Mouse (Mus musculus) activated CD4-positive, CD25-positive, alpha-beta regulatory T cell, adult 4 months (primary cell): ENCODE results near the gene Tmem45b. TPM values are rescaled to one million over a fixed set of nuclear protein-coding genes. Genes with fewer than 3 reads are reported as not detected.
"Not testable (repeated sequence)": the region's sequence is repeated elsewhere in the genome, so short reads cannot be mapped to it uniquely, and the experiment has no call there.

ENCODE experiments used
- ATAC-seq: one replicate; pipeline ENCODE4 v1.8.0; 2017
- polyA plus RNA-seq, 2 experiments: library from polyadenylated mRNA; unstranded; fragments of 100-300 nt; shearing (Covaris generic); gene quantifications; one replicate each; pipeline ENCODE4 v1.2.1; 2017

The Tmem45b gene
- not detected for polyA plus RNA-seq

- no peak for ATAC-seq
Measured at GRCm38 (mm10) chr9:31463692-31464474, at the start of gene Tmem45b. TSS of gene Tmem45b (minus strand) at chr9:31464462.

GRCm38 (mm10) chr9:31508189-31508588 lies 43.9 kb upstream of the Tmem45b start:
- no peak for ATAC-seq

DNA sequence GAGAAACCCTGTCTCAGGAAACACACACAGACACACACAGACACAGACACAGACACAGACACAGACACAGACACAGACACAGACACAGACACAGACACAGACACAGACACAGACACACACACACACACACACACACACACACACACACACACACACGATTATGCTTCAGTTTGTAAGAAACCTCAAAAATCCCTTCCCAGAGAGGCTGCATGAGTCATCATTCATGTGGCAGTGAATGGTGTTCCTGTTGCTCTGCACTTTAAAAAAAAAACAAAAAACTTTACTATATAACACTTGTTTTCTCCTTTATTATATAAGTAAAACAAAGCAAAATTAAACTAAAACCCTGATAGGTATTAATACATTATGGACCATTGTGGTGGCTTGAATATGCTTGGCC lies 37.0 kb upstream of the Tmem45b start:
- ATAC-seq, result not testable (repeated sequence)

- no peak for ATAC-seq
Measured at GRCm38 (mm10) chr9:31463190-31463589, 1.1 kb downstream of the Tmem45b start.

DNA sequence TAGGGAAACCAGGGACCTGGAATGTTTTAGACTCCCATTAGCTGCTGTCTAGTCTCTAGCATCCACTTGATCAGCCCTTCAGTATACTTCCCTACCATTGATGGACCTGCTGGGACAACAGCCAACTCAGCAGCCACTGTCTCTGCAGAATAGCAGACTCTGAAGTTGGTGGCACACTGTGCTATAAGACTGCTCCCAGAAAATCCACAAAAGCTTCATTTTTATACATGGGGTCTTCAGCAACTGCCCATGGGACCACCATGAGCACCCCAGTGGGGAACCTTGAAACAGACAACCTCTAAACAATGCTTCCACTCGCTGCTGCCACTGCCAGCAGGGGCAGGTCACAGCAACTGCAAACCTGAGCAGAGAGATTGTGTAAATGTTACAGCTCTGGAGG lies 9.9 kb downstream of the Tmem45b start:
- ATAC-seq, result no peak

GRCm38 (mm10) chr9:31452166-31452565 lies 12.1 kb downstream of the Tmem45b start:
- ATAC-seq, result no peak

DNA sequence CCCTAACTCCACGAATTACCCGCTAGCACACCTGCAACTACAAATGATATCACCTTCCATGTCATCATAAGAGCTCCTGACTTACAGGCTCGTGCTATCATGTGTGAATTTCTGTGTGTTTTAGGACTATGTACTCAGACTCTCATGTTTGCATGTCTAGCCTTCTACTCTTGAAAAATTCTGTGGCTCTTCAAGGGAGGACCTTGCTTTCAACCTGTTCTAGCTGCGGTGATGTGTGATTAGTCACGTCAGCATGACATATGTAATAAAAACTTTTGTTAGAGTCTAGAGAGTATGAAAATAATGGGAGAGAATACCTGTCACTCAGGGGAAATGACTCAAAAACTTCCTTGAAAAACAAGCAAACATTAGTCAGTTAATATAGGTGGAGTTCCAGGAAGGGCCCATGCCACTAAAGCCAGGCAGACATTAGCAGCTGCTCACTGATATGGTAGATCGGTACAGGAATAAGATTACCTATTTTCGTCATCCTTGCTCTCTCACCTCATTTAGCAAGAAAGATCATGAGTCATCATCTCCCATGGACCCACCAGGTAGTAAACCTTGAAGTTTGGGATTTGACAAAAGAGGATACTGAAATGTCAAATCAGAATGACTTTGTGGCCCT lies 15.0 kb downstream of the Tmem45b start:
- ATAC-seq, result no peak

DNA sequence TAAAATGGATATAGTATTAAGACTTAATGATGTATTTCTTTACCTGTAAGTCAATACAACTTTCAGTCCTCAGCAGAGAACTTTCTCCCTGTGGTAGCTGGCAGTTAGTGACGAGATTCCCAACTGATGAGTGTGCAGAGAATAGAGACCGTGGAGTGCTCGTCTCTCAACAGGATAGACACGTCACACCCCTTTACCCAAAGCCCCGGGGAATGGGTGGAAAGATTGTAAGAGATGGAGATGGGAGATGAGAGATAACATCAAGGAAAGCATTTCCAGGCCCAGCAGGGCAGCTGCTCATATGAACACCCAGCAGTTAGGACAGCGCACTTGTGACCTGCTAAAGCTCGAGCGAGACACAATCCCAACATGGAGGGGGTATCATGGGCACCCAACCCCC lies 20.0 kb downstream of the Tmem45b start:
- no peak for ATAC-seq

- no peak for ATAC-seq
Measured at GRCm38 (mm10) chr9:31441487-31441886, 22.8 kb downstream of the Tmem45b start.

DNA sequence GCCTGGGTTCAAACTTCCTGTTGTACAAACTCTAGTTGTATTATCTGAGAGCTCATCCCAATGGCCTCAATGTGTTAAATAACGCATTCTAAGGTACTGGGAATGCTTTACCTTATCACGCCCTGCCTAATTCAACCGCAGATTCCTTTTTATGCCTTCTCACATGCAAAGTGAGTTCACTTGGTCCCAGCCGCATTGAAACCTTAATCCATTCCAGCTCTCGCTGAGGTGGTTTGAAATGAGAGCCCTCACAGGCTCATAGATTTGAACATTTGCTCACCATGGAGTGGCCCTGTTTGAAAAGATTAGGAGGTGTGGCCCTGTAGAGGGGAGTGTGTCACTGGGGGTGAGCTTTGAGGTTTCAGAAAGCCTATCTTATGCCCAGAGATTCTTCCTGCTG lies 23.9 kb downstream of the Tmem45b start:
- no peak for ATAC-seq

GRCm38 (mm10) chr9:31439341-31439740 lies 24.9 kb downstream of the Tmem45b start:
- ATAC-seq, result no peak

GRCm38 (mm10) chr9:31438834-31439233 lies 25.4 kb downstream of the Tmem45b start:
- no peak for ATAC-seq

GRCm38 (mm10) chr9:31437861-31438260 lies 26.4 kb downstream of the Tmem45b start:
- no peak for ATAC-seq

DNA sequence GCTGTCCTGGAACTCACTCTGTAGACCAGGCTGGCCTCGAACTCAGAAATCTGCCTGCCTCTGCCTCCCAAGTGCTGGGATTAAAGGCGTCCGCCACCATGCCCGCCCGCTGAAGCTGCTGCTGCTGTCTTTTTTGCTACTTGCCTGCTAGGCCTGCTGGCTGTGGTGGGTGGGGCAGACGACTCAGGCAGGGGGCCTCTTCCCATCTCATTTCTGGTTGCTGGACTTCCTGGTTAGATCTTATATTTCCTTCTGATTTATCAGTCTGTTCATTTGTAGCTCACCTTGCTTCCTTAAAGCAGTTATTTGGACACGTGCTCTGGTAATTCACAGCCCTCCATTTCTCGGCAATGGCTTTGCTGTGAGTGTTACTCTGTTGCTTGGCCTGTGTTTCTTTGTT lies 28.8 kb downstream of the Tmem45b start:
- no peak for ATAC-seq

DNA sequence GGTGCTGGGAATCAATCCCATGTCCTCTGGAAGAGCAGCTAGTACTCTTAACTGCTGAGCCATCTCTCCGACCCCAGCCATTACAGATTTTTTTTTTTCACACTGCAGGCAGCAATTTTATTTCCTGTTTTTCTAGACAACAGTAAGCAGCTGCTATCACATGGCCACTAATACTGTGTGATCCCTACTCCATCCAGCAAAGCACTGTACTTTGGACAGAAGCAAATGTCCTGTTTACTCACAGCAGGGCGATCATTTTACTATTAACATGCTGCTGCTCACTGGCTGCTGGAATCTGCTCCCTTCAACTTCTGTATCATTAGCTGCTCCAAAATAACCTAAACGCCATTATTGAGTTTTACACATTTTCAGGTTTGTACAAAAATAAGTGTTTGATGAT lies 30.8 kb downstream of the Tmem45b start:
- ATAC-seq, result no peak

- no peak for ATAC-seq
Measured at GRCm38 (mm10) chr9:31432336-31432975, 31.8 kb downstream of the Tmem45b start.

DNA sequence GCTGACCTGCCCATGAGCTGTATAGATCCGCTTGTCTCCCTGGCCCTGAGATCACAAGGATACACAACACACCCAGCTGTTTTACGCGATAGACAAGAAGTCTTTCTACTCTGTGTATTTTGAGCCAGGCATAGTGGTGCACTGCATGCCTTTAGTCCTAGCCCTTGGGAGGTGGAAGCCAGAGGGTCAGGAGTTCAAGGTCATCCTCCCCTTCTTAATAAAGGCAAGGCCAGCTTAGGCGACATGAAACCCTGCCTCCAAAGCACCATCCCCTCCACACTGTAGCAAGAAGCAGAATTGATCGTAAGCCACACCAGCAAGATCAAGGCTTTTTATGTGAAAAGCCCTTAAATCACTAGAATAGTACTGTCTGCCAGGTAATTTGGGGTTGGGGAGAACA lies 32.5 kb downstream of the Tmem45b start:
- ATAC-seq, result no peak

DNA sequence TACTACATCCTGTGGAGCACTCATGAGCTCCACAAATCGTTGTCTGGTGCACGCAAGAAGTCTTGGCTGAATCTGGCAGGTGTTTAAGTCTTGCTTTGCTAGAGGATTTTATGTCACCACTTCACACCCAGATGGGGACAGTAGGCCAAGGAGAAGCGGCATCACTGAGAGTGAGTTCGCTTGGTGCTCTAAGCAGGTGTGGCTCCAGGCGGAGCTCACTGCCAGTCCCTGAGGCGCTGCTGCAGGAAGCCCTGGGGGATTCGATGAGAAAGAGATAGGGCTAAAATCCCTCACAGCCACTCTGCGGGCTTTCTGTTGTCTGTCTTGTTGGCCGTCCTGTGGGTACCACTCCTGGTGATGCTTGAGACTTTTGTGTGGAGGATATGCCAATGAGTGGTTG lies 34.3 kb downstream of the Tmem45b start:
- no peak for ATAC-seq

DNA sequence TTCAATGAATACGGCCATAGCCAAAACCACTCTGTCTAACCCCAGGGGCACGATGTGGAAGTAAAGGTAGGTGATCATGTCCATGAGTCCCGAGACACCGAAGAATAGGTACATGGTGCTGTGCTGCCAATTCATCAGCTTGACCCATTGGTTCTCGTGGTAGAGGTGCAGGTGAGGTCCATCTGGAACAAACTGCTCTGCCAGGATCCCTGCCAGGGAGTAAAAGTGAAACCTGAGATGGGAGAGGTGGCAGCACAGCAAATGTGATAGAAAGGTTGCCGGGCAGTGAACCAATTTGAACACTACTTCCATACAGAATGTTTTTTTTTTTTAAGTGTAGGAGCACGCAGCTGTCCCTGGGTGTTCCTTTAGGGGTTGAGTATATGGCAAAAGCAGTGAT lies 35.3 kb downstream of the Tmem45b start:
- ATAC-seq, result no peak

- no peak for ATAC-seq
Measured at GRCm38 (mm10) chr9:31422143-31422542, 42.1 kb downstream of the Tmem45b start.

GRCm38 (mm10) chr9:31418821-31419220 lies 45.4 kb downstream of the Tmem45b start:
- ATAC-seq, result no peak

DNA sequence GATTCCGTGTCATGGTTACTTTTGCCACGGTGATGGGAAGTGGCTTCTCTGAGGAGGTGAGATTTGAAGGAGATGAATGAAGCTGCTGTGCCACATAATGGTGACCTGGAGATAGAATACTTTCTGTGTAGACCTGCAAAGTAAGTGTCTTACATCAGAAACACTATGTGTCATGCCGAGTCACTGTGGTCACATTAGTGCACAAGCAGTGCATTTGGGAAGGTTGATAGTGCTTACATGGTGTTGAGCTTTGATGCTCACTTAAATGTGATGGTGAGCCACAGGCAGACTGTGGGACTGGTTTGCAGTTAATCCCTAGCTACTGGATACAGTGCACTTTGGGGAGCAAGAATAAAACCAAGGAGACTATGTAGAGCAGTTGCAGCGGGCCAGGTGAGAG lies 52.1 kb downstream of the Tmem45b start:
- no peak for ATAC-seq

DNA sequence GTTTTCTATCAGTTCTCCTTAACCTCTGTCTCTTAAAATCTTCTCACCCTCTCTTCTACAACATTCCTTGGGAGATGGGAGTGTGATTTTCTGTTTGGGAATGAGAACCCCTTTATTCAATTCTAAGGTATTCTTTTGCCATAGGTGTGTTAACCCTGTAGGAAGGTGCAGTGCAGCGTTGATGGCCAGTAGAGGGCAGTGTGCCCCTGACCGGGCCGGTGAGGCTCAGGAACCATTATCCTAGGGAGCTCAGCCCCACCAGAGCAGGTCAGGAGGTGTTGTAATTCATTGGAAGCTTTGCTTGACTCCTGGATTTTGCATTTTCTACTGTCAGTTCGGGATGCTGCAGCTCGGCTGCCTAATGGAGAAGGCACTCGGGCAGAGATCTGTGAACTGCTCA lies 59.0 kb downstream of the Tmem45b start:
- no peak for ATAC-seq

- no peak for ATAC-seq
Measured at GRCm38 (mm10) chr9:31404311-31404710, 60.0 kb downstream of the Tmem45b start.
